Mouse (Mus musculus): ENCODE data around the gene Madcam1. TPM values are rescaled to one million over a fixed set of nuclear protein-coding genes. Genes with fewer than 3 reads are reported as not detected.

Gene Madcam1
- polyA plus RNA-seq, 1 experiment from 2014 or later: 23.6 TPM

DNA sequence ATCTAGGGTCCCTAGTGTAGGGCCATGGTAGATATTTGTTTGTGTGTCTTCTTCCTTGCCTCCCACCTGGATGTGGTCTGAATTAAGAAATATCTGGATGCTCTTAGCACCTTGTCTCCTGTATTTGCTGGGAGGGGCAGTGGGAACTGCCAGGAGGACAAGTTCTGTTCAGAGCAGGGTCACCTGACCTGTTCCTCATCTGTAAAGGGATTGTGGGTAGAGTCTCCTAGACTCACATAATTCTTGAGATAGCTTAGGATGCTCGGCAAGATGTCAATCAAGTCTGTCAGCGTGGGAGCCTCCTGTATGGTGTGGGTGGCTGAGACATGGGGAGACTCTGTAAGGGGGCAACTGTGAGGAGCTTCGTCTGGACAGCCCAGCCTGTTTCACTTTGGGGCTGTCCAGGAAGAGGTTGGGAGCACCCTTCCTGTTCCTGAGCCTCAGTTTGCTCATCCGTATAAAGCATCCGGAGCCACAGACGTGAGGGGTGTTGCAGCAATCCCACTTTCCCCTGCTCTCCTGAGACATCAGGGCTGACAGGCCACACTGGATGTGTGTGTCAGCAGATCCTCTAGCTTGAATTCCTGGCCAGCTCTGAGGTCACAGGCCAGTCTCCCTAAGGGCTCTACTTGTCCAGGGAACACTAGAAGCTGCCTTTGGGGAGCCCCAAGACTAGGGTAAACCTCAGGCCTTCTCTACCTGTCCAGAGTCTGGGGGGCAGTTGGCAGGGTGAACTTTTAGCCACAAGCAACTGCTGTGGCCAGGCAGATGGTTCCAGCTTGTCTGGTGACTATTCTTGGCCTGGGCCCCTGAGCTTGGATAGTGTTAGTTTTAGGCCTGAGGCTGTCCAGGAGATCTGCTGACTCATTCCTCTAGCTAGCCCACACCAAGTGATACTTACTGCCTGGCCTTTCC is 19.6 kb downstream of the Madcam1 start:
- peaks cover 39% of the 10 kb centered on the region for H3K36me3 ChIP-seq
- H3K27ac ChIP-seq: no peak overlapping the region
- H3K9ac ChIP-seq: peak overlapping the region; percentile 80
- peaks cover 24% of the 10 kb centered on the region for H3K4me1 ChIP-seq (replicated peaks)
- H3K4me2 ChIP-seq (replicated peaks): peak overlapping the region; percentile 84
- H3K27me3 ChIP-seq (replicated peaks): no peaks in the 10 kb centered on the region
- WGBS: 78% methylated on average over 6 of the region's 6 CpGs
- H3K9me3 ChIP-seq: no peaks in the 10 kb centered on the region
- no peak for ATAC-seq
- peak overlapping the region; percentile 72 for H3K4me3 ChIP-seq (replicated peaks)

DNA sequence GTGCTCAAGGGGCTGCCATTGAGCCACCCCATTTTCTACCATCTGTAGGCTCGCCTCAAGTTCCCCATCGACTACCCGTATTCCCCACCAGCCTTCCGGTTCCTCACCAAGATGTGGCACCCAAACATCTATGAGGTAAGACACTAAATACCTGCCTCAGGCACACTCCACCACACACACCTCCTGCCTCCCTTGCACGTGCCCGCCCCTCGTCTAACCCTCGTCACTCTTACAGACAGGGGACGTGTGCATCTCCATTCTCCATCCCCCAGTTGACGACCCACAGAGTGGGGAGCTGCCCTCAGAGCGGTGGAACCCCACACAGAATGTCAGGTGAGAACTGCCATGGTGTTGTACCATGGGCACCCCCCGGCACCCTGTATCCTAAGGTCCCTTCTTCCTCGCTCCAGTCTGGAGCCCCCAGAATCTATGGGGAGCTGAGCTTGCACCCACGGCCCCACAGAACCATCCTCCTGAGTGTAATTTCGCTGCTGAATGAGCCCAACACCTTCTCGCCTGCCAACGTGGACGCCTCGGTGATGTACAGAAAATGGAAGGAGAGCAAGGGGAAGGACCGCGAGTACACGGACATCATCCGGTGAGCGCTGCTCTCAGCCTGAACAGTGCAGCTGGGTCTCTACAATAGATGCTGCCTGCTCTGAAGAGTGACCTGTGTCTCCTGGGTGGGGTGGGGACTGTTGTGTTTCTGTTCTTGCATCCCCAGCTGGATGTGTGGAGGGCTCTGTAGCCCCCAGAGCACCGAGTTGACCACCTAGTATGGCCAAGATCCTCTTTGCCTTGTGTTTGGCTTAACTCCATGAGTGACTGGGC is 20.6 kb downstream of the Madcam1 start:
- Histone ChIP-seq H3K4me1 (replicated peaks) (peaks cover 24% of the 10 kb centered on the region), H3K9ac (no peak overlapping the region), H3K4me3 (replicated peaks) (no peak overlapping the region), H3K4me2 (replicated peaks) (no peak overlapping the region), H3K27me3 (replicated peaks) (no peaks in the 10 kb centered on the region), H3K27ac (no peak overlapping the region), H3K36me3 (peaks cover 43% of the 10 kb centered on the region), H3K9me3 (no peaks in the 10 kb centered on the region)
- ATAC-seq: no peak
- WGBS: 92% methylated on average over 25 of the region's 25 CpGs

DNA sequence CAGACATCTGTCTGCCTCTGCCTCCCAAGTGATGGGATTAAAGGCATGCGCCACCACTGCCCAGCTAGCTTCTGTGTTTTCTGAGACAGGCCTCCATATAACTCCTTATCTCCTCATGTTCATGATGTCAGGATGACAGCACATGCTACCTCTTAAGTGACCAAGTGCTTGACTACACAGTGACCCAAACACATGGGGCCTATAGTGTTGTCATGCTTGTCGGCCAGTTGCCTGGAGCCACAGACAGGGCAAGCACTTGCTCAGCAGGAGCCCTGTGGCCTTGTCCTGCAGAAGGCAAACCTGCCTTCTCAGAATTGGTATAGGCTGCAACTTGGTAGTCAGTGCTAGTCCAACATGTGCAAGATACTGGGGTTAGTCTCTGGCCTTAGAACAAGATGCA is 21.9 kb downstream of the Madcam1 start:
- Histone ChIP-seq H3K4me1 (replicated peaks) (peaks cover 15% of the 10 kb centered on the region), H3K9ac (no peak overlapping the region), H3K9me3 (no peaks in the 10 kb centered on the region), H3K4me2 (replicated peaks) (no peak overlapping the region), H3K27me3 (replicated peaks) (no peaks in the 10 kb centered on the region), H3K27ac (no peak overlapping the region), H3K36me3 (peaks cover 43% of the 10 kb centered on the region), H3K4me3 (replicated peaks) (no peak overlapping the region)
- WGBS: 81% methylated on average over 2 of the region's 2 CpGs
- no peak for ATAC-seq

DNA sequence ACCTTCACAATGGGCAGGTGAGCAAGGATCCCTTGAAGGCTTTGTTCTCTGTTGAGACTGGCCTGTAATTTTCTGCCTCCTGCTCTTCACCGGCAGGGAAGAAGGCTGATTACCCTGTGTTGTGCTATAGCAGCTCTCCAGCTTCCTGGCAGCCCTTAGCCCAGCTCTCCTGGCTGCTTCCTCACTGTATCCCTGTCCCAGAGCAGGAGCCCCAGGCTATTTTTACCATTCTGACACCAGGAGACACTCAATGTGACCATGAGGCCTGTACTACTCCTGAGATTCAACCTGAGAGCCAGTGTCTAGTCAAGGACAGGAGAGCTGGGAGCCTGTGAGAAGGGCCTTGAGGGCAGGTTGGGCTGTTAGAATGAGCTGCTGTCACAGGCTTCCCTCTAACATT is 22.3 kb downstream of the Madcam1 start:
- ATAC-seq: no peak
- peaks cover 43% of the 10 kb centered on the region for H3K36me3 ChIP-seq
- no peak overlapping the region for H3K4me3 ChIP-seq (replicated peaks)
- 96% methylated on average over 1 of the region's 1 CpGs for WGBS
- no peak overlapping the region for H3K4me2 ChIP-seq (replicated peaks)
- H3K9me3 ChIP-seq: no peaks in the 10 kb centered on the region
- H3K4me1 ChIP-seq (replicated peaks): peaks cover 15% of the 10 kb centered on the region
- H3K27ac ChIP-seq: no peak overlapping the region
- H3K27me3 ChIP-seq (replicated peaks): no peaks in the 10 kb centered on the region
- no peak overlapping the region for H3K9ac ChIP-seq

DNA sequence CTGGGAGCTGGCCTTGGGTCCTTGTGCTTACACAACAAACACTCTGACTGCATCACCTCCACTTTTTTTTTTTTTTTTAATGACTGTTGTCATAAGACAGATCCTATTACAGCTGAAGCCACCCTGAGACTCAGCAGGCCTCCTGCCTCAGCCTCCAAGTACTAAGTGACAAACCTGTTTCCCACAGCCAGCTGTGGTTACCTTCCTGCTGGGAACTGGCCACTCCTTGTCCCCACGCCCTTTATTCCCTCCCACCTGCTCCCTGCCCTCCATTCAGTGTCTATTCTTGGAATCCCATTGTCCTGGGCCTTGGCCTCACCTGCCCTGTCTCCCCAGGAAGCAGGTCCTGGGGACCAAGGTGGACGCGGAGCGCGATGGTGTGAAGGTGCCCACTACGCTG is 23.2 kb downstream of the Madcam1 start:
- 91% methylated on average over 6 of the region's 6 CpGs for WGBS
- no peak for ATAC-seq
- Histone ChIP-seq H3K36me3 (peaks cover 43% of the 10 kb centered on the region), H3K4me3 (replicated peaks) (no peak overlapping the region), H3K4me2 (replicated peaks) (no peak overlapping the region), H3K9me3 (no peaks in the 10 kb centered on the region), H3K27me3 (replicated peaks) (no peaks in the 10 kb centered on the region), H3K9ac (no peak overlapping the region), H3K4me1 (replicated peaks) (peaks cover 15% of the 10 kb centered on the region), H3K27ac (no peak overlapping the region)

DNA sequence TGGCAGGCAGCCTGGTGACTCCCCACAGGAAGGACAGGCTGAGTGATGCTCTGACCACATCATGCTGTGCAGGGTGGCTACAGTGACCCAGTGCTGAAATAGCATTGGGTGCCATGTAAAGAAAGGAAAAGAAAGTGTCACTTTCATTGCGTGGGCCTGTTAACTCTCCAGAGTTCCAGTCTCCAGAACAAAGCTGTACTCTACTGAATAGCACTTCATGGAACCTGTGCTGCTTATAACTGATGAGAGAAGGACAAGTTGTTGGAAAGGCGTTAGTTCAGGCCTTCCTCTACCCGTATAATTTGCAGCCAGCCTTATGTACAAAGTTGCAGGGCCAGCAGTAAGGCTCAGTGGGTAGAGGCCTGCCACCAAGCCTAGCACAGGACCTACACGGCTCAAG is 24.4 kb downstream of the Madcam1 start, which contains the start of gene Gzmm:
Gene Gzmm (plus strand): TSS at position 301 of the 400 bp plus-strand sequence.
- H3K27me3 ChIP-seq (replicated peaks): no peaks in the 10 kb centered on the region
- H3K4me2 ChIP-seq (replicated peaks): no peak within 1 kb of the TSS
- no peak within 1 kb of the TSS for H3K9ac ChIP-seq
- no peak within 1 kb of the TSS for H3K4me3 ChIP-seq (replicated peaks)
- no peak within 1 kb of the TSS for H3K27ac ChIP-seq
- H3K9me3 ChIP-seq: no peaks in the 10 kb centered on the region
- H3K4me1 ChIP-seq (replicated peaks): peaks cover 7% of the 10 kb centered on the region
- no peak for ATAC-seq
- WGBS: 71% methylated on average over 4 of the region's 4 CpGs
- H3K36me3 ChIP-seq: peaks cover 43% of the 10 kb centered on the region

DNA sequence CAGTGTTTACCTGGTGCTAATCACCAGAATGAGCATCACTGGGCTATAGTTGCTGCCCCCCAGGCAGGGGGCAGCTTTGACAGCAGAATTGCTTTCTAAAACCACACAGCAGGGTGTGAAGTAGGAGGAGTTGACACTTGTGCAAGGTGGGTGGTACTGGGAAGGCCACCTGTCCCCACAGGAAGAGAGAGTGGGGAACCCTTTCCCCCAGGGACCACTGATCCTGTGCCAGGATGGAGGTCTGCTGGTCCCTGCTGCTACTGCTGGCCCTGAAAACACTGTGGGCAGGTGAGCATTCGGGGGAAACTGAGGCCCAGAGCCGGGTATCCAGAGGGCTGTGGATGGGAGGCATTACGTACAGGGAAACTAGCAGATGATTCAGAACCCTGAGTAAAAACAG is 24.8 kb downstream of the Madcam1 start:
- H3K27ac ChIP-seq: no peak overlapping the region
- H3K4me2 ChIP-seq (replicated peaks): no peak overlapping the region
- peaks cover 43% of the 10 kb centered on the region for H3K36me3 ChIP-seq
- H3K4me1 ChIP-seq (replicated peaks): peaks cover 2% of the 10 kb centered on the region
- no peaks in the 10 kb centered on the region for H3K9me3 ChIP-seq
- H3K4me3 ChIP-seq (replicated peaks): no peak overlapping the region
- no peak for ATAC-seq
- WGBS: 85% methylated on average over 3 of the region's 3 CpGs
- H3K9ac ChIP-seq: no peak overlapping the region
- H3K27me3 ChIP-seq (replicated peaks): no peaks in the 10 kb centered on the region

DNA sequence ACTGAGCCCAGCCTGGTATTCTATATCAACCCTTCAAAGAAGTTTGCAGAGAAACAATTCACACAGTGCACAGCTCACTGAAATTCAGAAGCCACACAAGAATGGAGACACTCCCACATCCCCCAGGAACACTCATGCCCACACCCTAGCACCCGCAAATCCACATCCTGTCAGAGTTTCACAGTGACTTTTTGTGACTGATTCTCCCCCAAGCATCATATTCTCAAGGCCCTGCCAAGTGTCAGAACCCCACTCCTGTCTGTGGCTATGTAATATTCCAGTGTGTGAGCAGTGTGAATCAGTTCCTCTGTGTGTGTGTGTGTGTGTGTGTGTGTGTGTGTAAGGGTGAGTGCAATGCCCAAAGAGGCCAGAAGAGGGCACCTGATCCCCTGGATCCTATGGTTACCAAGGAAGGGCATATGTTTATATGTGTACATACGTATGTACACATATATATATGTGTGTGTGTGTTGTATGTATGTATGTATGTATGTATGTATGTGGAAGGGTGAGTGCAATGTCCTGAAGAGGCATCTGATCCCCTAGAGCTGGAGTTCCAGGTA is 27.7 kb downstream of the Madcam1 start:
- Histone ChIP-seq H3K27me3 (replicated peaks) (no peaks in the 10 kb centered on the region), H3K4me3 (replicated peaks) (no peak overlapping the region), H3K27ac (no peak overlapping the region), H3K9ac (no peak overlapping the region), H3K9me3 (no peaks in the 10 kb centered on the region), H3K4me1 (replicated peaks) (peaks cover 17% of the 10 kb centered on the region), H3K4me2 (replicated peaks) (no peak overlapping the region), H3K36me3 (peaks cover 21% of the 10 kb centered on the region)
- no peak for ATAC-seq
- 97% methylated on average over 2 of the region's 2 CpGs for WGBS

DNA sequence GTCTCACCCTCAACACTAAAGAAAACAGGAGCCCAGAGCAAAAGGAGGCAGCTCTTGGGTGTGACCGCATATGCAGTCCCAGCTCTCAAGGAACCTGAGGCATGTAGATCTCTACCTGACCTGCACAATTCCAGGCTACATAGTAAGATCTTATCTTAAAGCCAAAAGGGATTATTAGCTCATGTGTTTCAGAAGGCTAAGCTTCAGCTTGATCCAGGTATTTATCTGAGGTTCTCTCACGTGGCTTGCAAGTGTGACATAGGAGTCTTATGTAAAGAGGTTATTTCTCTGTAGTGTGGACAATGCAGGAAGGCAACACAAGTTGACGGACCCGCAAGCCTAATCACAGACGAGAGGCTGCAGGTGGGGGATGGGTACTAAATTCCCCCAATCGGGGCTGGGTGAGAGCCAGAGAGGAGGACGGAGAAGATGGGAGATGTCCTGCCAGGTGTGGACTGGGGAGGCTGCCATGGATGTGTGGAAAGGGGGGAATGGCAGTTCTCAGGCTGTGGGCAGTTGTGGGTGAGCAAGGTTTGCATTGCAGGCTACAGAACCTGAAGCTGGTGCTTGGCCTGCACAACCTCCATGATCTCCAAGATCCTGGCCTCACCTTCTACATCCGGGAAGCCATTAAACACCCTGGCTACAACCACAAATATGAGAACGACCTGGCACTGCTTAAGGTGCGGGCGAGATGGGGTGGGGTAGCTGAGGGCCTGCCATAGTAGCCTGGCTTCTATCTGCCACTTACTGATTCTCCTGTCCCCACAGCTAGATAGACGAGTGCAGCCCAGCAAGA is 29.4 kb downstream of the Madcam1 start:
- no peak overlapping the region for H3K4me2 ChIP-seq (replicated peaks)
- no peaks in the 10 kb centered on the region for H3K9me3 ChIP-seq
- no peak for ATAC-seq
- H3K27ac ChIP-seq: no peak overlapping the region
- H3K36me3 ChIP-seq: peaks cover 6% of the 10 kb centered on the region; the same call in 1 of the 2 replicates
- 73% methylated on average over 12 of the region's 12 CpGs for WGBS
- H3K4me3 ChIP-seq (replicated peaks): no peak overlapping the region
- no peaks in the 10 kb centered on the region for H3K27me3 ChIP-seq (replicated peaks)
- H3K9ac ChIP-seq: no peak overlapping the region
- H3K4me1 ChIP-seq (replicated peaks): peaks cover 24% of the 10 kb centered on the region

DNA sequence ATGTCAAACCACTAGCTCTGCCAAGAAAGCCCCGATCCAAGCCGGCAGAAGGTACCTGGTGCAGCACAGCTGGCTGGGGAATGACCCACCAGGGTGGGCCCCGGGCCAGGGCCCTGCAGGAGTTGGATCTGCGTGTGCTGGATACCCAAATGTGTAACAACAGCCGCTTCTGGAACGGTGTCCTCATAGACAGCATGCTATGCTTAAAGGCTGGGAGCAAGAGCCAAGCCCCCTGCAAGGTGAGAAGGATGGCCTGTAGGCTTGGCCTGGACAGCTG is 30.0 kb downstream of the Madcam1 start:
- 83% methylated on average over 6 of the region's 6 CpGs for WGBS
- no peak overlapping the region for H3K27ac ChIP-seq
- no peak for ATAC-seq

DNA sequence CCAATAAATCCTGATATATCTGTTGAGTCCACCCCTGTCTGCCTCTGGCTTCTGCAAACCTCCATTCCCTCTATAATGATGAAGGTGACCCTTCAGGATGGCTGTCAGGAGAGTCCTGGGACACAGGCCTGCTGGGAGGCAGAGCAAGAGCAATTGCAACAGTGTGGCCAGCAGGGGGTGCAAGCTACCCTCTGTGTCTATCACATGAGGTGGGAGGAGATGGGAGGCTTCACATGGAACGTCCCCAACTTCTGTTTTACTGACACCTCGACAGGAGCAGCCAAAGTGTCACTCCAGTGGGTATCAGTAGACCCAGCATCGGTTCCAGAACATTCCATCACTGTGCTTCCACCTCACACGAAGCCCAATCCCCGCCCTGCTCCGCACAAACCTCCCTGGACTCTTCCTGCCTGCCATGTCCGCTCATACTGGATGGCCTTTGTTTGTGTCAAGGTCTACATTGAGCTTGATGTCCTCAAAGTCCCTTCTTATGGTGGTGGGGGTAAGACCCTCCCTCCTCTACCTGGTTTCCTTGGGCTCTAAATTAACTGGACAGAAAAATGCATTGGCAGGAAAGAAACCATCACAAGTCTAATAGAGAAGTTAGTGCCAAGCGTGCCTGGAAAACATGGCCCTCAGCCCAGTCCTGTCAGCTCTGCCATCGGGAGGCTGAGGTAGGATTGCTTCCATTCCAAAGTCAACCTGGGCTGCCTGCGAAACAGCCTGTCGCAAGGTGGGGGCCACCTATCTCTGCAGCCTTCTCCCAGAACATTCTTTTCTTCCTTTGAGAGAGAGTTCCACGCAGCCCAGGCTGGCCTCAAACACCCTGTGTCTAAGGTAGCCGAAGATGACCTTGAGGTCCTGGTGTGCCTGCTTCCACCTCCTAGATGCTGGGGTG is 31.1 kb downstream of the Madcam1 start:
- 50% methylated on average over 13 of the region's 13 CpGs for WGBS
- Histone ChIP-seq H3K4me2 (replicated peaks) (peak overlapping the region; percentile 18), H3K4me1 (replicated peaks) (peaks cover 24% of the 10 kb centered on the region), H3K27ac (peak overlapping the region; percentile 87), H3K9ac (peak overlapping the region; percentile 13; the same call in 1 of the 2 replicates), H3K27me3 (replicated peaks) (no peaks in the 10 kb centered on the region), H3K4me3 (replicated peaks) (no peak overlapping the region), H3K36me3 (no peaks in the 10 kb centered on the region), H3K9me3 (no peaks in the 10 kb centered on the region)
- peak; percentile 47 for ATAC-seq

More for the DNA sequence above, 30.0 kb downstream of the Madcam1 start:
- H3K36me3 ChIP-seq: peaks cover under 1% of the 10 kb centered on the region; the same call in 1 of the 2 replicates
- no peaks in the 10 kb centered on the region for H3K9me3 ChIP-seq
- H3K4me2 ChIP-seq (replicated peaks): no peak overlapping the region
- H3K4me1 ChIP-seq (replicated peaks): peaks cover 24% of the 10 kb centered on the region
- H3K9ac ChIP-seq: no peak overlapping the region
- H3K27me3 ChIP-seq (replicated peaks): no peaks in the 10 kb centered on the region
- no peak overlapping the region for H3K4me3 ChIP-seq (replicated peaks)

Measured in intestine, embryonic 15.5 days (tissue).